ENCODE assay signal across 7 mouse cellular contexts in genomic region chr10:98913610-98913960, GRCm38 (mm10). TPM values are rescaled to one million over a fixed set of nuclear protein-coding genes. Genes with fewer than 3 reads are reported as not detected.
DNase-seq lines count a peak whose midpoint lies in the region; ATAC-seq and TF ChIP-seq lines count a peak whose summit lies in the region.

No protein-coding gene starts in this region.

- peak overlapping the region; percentile 100 for H3K27ac ChIP-seq in lung, postnatal 0 days (ENCODE audit: low read length)
- peak overlapping the region; percentile 99 for H3K27ac ChIP-seq in embryonic facial prominence, embryonic 15.5 days (replicated peaks)
- peak overlapping the region; percentile 98 for H3K27ac ChIP-seq in limb, embryonic 10.5 days
- peak overlapping the region; percentile 97 for H3K27ac ChIP-seq in olfactory bulb, adult 2 months (ENCODE audit: insufficient read depth, low read depth, low read length)

- H3K9me3 ChIP-seq in lung, postnatal 0 days (ENCODE audit: low read length): no peaks in the 10 kb centered on the region
- H3K9me3 ChIP-seq in embryonic facial prominence, embryonic 15.5 days (replicated peaks): no peaks in the 10 kb centered on the region
- no peaks in the 10 kb centered on the region for H3K9me3 ChIP-seq in limb, embryonic 10.5 days (replicated peaks)

- H3K4me2 ChIP-seq in lung, postnatal 0 days (replicated peaks; ENCODE audit: low read depth, low read length): peak overlapping the region; percentile 79
- peak overlapping the region; percentile 60 for H3K4me2 ChIP-seq in embryonic facial prominence, embryonic 15.5 days (replicated peaks)

- no peak for TF ChIP-seq EP300 in lung, postnatal 0 days (IDR thresholded peaks at IDR 0.05)

- DNase-seq in lung, postnatal 0 days (ENCODE audit: low spot score): no peak
- no peak for DNase-seq in lung, postnatal 25 days (ENCODE audit: low spot score)
- no peak for DNase-seq in limb, embryonic 10.5 days (ENCODE audit: low spot score)
- DNase-seq in urinary bladder, postnatal 36 days (ENCODE audit: low spot score in 2 of 2): no peak
- no peak for DNase-seq in right cerebral cortex, adult 2 months (ENCODE audit: low spot score in 2 of 2)

- H3K4me1 ChIP-seq in lung, postnatal 0 days (ENCODE audit: insufficient read depth, low read depth, low read length): no peaks in the 10 kb centered on the region
- H3K4me1 ChIP-seq in embryonic facial prominence, embryonic 15.5 days: peaks cover 13% of the 10 kb centered on the region
- peaks cover 11% of the 10 kb centered on the region for H3K4me1 ChIP-seq in limb, embryonic 10.5 days
- no peaks in the 10 kb centered on the region for H3K4me1 ChIP-seq in olfactory bulb, adult 2 months (ENCODE audit: control insufficient read depth, insufficient read depth, low read length)

- ATAC-seq in lung, postnatal 0 days: no peak
- no peak for ATAC-seq in embryonic facial prominence, embryonic 15.5 days (ENCODE audit: insufficient number of reproducible peaks, low FRiP score, low TSS enrichment, low read depth)

- H3K4me3 ChIP-seq in lung, postnatal 0 days (ENCODE audit: low read depth, low read length): peak overlapping the region; percentile 98
- H3K4me3 ChIP-seq in embryonic facial prominence, embryonic 15.5 days (replicated peaks): peak overlapping the region; percentile 97
- peak overlapping the region; percentile 99 for H3K4me3 ChIP-seq in limb, embryonic 10.5 days
- H3K4me3 ChIP-seq in olfactory bulb, adult 2 months (ENCODE audit: insufficient read depth, low read depth, low read length): peak overlapping the region; percentile 70

- peak overlapping the region; percentile 83 for H3K9ac ChIP-seq in lung, postnatal 0 days (replicated peaks; ENCODE audit: low read depth)
- H3K9ac ChIP-seq in embryonic facial prominence, embryonic 15.5 days: peak overlapping the region; percentile 70

- no peak for TF ChIP-seq CTCF in lung, postnatal 0 days (IDR thresholded peaks at IDR 0.05)
- TF ChIP-seq CTCF in olfactory bulb, adult 2 months (IDR thresholded peaks at IDR 0.05; ENCODE audit: insufficient read depth, low read depth, low read length): no peak

- no peak for TF ChIP-seq POLR2A in olfactory bulb, adult 2 months (IDR thresholded peaks at IDR 0.05; ENCODE audit: insufficient read depth, low read depth, low read length)

- H3K27me3 ChIP-seq in lung, postnatal 0 days (replicated peaks; ENCODE audit: insufficient read depth, low read length): no peaks in the 10 kb centered on the region
- no peaks in the 10 kb centered on the region for H3K27me3 ChIP-seq in embryonic facial prominence, embryonic 15.5 days
- H3K27me3 ChIP-seq in limb, embryonic 10.5 days (ENCODE audit: low read depth, poor library complexity, severe bottlenecking): no peaks in the 10 kb centered on the region

- WGBS in lung, postnatal 0 days: 2% methylated on average over 19 of the region's 19 CpGs
- WGBS in embryonic facial prominence, embryonic 15.5 days: under 1% methylated on average over 19 of the region's 19 CpGs
- WGBS in limb, embryonic 10.5 days: under 1% methylated on average over 19 of the region's 19 CpGs
- WGBS in olfactory bulb, adult 2 months: under 1% methylated on average over 19 of the region's 19 CpGs

- no peaks in the 10 kb centered on the region for H3K36me3 ChIP-seq in lung, postnatal 0 days (ENCODE audit: insufficient read depth, low read length)
- no peaks in the 10 kb centered on the region for H3K36me3 ChIP-seq in embryonic facial prominence, embryonic 15.5 days
- no peaks in the 10 kb centered on the region for H3K36me3 ChIP-seq in limb, embryonic 10.5 days

RNA-seq across cellular contexts. Expression of gene Atp2b1, which starts 0.6 kb away (rescaled TPM):
- 277 and 282 TPM in 2 replicates for polyA plus RNA-seq in lung, postnatal 0 days (2015; fragmentation: Nextera tagmentation; extraction: Ambion mirVana)
- 116 and 122 TPM in 2 replicates for polyA plus RNA-seq in embryonic facial prominence, embryonic 15.5 days (2015; fragmentation: Nextera tagmentation; extraction: Ambion mirVana)
- 105 and 110 TPM in 2 replicates for polyA plus RNA-seq in limb, embryonic 10.5 days (2016; fragmentation: Nextera tagmentation; extraction: Ambion mirVana)
- 354 and 685 TPM in 2 replicates for polyA plus RNA-seq in olfactory bulb, adult 2 months (2012; ENCODE audit: insufficient read depth, insufficient read length, low replicate concordance, missing spikeins)
